Mouse (Mus musculus) kidney, adult 2 months (tissue): ENCODE results near the gene Ptprg. TPM values are rescaled to one million over a fixed set of nuclear protein-coding genes. Genes with fewer than 3 reads are reported as not detected.
"Not testable (repeated sequence)": the region's sequence is repeated elsewhere in the genome, so short reads cannot be mapped to it uniquely, and the experiment has no call there.

Experiments
- DNase-seq: peaks from one replicate; pipeline ENCODE4 v3.0.0; 2021
- H3K27ac ChIP-seq: fragments of 200-500 bp; 2 replicates; pipeline ENCODE4 v1.5.1; 2012; ENCODE audit warnings: low read depth, low read length, control low read depth, inconsistent platforms; ENCODE audit not compliant: insufficient read depth
- H3K27me3 ChIP-seq: fragments of 200-500 bp; replicated peaks from 2 replicates; pipeline ENCODE4 v1.6.1; 2012; ENCODE audit warnings: mild to moderate bottlenecking, moderate library complexity, low read length, inconsistent platforms; ENCODE audit not compliant: control insufficient read depth, insufficient read depth
- H3K36me3 ChIP-seq: fragments of 200-500 bp; 2 replicates; pipeline ENCODE4 v1.6.1; 2012; ENCODE audit warnings: mild to moderate bottlenecking, moderate library complexity, low read length, inconsistent platforms; ENCODE audit not compliant: control insufficient read depth, insufficient read depth
- H3K4me1 ChIP-seq: fragments of 200-500 bp; 2 replicates; pipeline ENCODE4 v1.6.1; 2011; ENCODE audit warnings: low read length; ENCODE audit not compliant: control insufficient read depth, insufficient read depth
- H3K4me3 ChIP-seq: fragments of 200-500 bp; 2 replicates; pipeline ENCODE4 v1.5.1; 2011; ENCODE audit warnings: mild to moderate bottlenecking, low read depth, low read length, control low read depth; ENCODE audit not compliant: insufficient read depth
- CTCF ChIP-seq: fragments of 200-500 bp; conservative IDR thresholded peaks from 2 replicates; pipeline ENCODE4 v1.5.1; 2011; ENCODE audit warnings: low read depth, mild to moderate bottlenecking, control low read depth, low read length, moderate library complexity, mixed read lengths; ENCODE audit not compliant: insufficient read depth, insufficient read length
- POLR2A ChIP-seq: fragments of 200-500 bp; IDR thresholded peaks from one replicate; pipeline ENCODE4 v1.6.1; 2011; ENCODE audit warnings: low read depth, low read length, control low read depth
- WGBS: fragments of 180-500 bp; shearing (Covaris S2); methylation state at CpG from one replicate; pipeline ENCODE4 v1.1.7; 2018; 5-methylcytosine and 5-hydroxymethylcytosine counted together
- polyA plus RNA-seq: library from polyadenylated mRNA; depleted of rRNA; stranded (reverse); fragments of >200 nt; gene quantifications from 2 replicates; pipeline ENCODE4 v1.2.3, GENCODE M21; 2012

Ptprg gene
- polyA plus RNA-seq, 1 experiment = 39.2 TPM

- no peak for DNase-seq
- Histone ChIP-seq H3K36me3 (no peaks in the 10 kb centered on the region), H3K4me1 (no peaks in the 10 kb centered on the region), H3K4me3 (no peak overlapping the region), H3K27me3 (no peaks in the 10 kb centered on the region), H3K27ac (no peak overlapping the region)
- WGBS = 77% methylated on average over 15 of the region's 15 CpGs
- TF ChIP-seq POLR2A (no peak), CTCF (no peak)
Observed at GRCm38 (mm10) chr14:11960269-11961121, 407.2 kb downstream of the Ptprg start.

GRCm38 (mm10) chr14:11962101-11962500 is 408.8 kb downstream of the Ptprg start:
- H3K36me3 ChIP-seq = no peaks in the 10 kb centered on the region
- no peak overlapping the region for H3K27ac ChIP-seq
- no peak for DNase-seq
- H3K4me3 ChIP-seq = no peak overlapping the region
- TF ChIP-seq CTCF (no peak), POLR2A (no peak)
- WGBS = 91% methylated on average over 5 of the region's 5 CpGs
- H3K27me3 ChIP-seq = no peaks in the 10 kb centered on the region
- no peaks in the 10 kb centered on the region for H3K4me1 ChIP-seq

GRCm38 (mm10) chr14:11962561-11962960 is 409.2 kb downstream of the Ptprg start:
- Histone ChIP-seq H3K27ac (no peak overlapping the region), H3K4me3 (no peak overlapping the region), H3K4me1 (no peaks in the 10 kb centered on the region), H3K36me3 (no peaks in the 10 kb centered on the region), H3K27me3 (no peaks in the 10 kb centered on the region)
- TF ChIP-seq POLR2A = no peak
- no peak for TF ChIP-seq CTCF
- no peak for DNase-seq
- 89% methylated on average over 8 of the region's 8 CpGs for WGBS

GRCm38 (mm10) chr14:11963791-11964190 is 410.5 kb downstream of the Ptprg start:
- Histone ChIP-seq H3K27ac (no peak overlapping the region), H3K27me3 (no peaks in the 10 kb centered on the region), H3K36me3 (no peaks in the 10 kb centered on the region), H3K4me3 (no peak overlapping the region), H3K4me1 (no peaks in the 10 kb centered on the region)
- 95% methylated on average over 10 of the region's 10 CpGs for WGBS
- TF ChIP-seq CTCF (no peak), POLR2A (no peak)
- no peak for DNase-seq

- H3K36me3 ChIP-seq, H3K4me1 ChIP-seq, H3K27me3 ChIP-seq, H3K4me3 ChIP-seq, DNase-seq, H3K27ac ChIP-seq: not testable (repeated sequence)
- WGBS = 80% methylated on average over 1 of the region's 1 CpGs
Observed at GRCm38 (mm10) chr14:11964326-11964725, 411.0 kb downstream of the Ptprg start.

GRCm38 (mm10) chr14:11965878-11966277 is 412.5 kb downstream of the Ptprg start:
- no peaks in the 10 kb centered on the region for H3K4me1 ChIP-seq
- H3K4me3 ChIP-seq = no peak overlapping the region
- no peak for DNase-seq
- 68% methylated on average over 5 of the region's 5 CpGs for WGBS
- H3K36me3 ChIP-seq = no peaks in the 10 kb centered on the region
- TF ChIP-seq POLR2A = no peak
- no peak for TF ChIP-seq CTCF
- no peaks in the 10 kb centered on the region for H3K27me3 ChIP-seq
- H3K27ac ChIP-seq = no peak overlapping the region

- WGBS = 64% methylated on average over 4 of the region's 4 CpGs
- no peaks in the 10 kb centered on the region for H3K4me1 ChIP-seq
Observed at GRCm38 (mm10) chr14:11981764-11982163, 428.4 kb downstream of the Ptprg start.

More at GRCm38 (mm10) chr14:11981764-11982163, 428.4 kb downstream of the Ptprg start:
- H3K27ac ChIP-seq = no peak overlapping the region
- H3K4me3 ChIP-seq = no peak overlapping the region
- no peaks in the 10 kb centered on the region for H3K36me3 ChIP-seq
- no peak for DNase-seq
- TF ChIP-seq POLR2A (no peak), CTCF (no peak)
- no peaks in the 10 kb centered on the region for H3K27me3 ChIP-seq
